Mouse (Mus musculus) myocyte (in vitro differentiated cells): ENCODE measurements around the gene Faim2.

ENCODE experiments used
- CEBPB ChIP-seq: IDR thresholded peaks from 2 replicates; pipeline ENCODE4 v1.6.1; 2011; ENCODE audit warnings: mild to moderate bottlenecking, moderate library complexity; ENCODE audit not compliant: poor library complexity, insufficient read depth, severe bottlenecking
- E2F4 ChIP-seq: IDR thresholded peaks from one replicate; pipeline ENCODE4 v1.6.1; 2011; ENCODE audit warnings: mild to moderate bottlenecking, control low read depth, moderate library complexity; ENCODE audit not compliant: insufficient read depth
- MAX ChIP-seq: IDR thresholded peaks from one replicate; pipeline ENCODE4 v1.6.1; 2011; ENCODE audit warnings: low read depth, mild to moderate bottlenecking, control low read depth
- MYOG ChIP-seq, 3 experiments: IDR thresholded peaks; one replicate each; pipeline ENCODE4 v1.6.1; 2011; ENCODE audit warnings: control low read depth in 2 of 3, low read depth in 2 of 3, mild to moderate bottlenecking in 2 of 3; ENCODE audit not compliant: insufficient read length in 2 of 3, control insufficient read depth in 1 of 3, insufficient read depth in 1 of 3
- POLR2A ChIP-seq: IDR thresholded peaks from one replicate; pipeline ENCODE4 v1.6.1; 2011; ENCODE audit warnings: low read depth, mild to moderate bottlenecking, control low read depth, moderate library complexity; ENCODE audit not compliant: insufficient read length
- POLR2AphosphoS2 ChIP-seq: IDR thresholded peaks from one replicate; pipeline ENCODE4 v1.6.1; 2011; ENCODE audit warnings: low read depth, control low read depth; ENCODE audit not compliant: insufficient read length
- REST ChIP-seq: IDR thresholded peaks from one replicate; pipeline ENCODE4 v1.6.1; 2011; ENCODE audit warnings: mild to moderate bottlenecking, control low read depth, moderate library complexity; ENCODE audit not compliant: insufficient read depth, insufficient read length
- TCF12 ChIP-seq: IDR thresholded peaks from one replicate; pipeline ENCODE4 v1.6.1; 2011; ENCODE audit warnings: mild to moderate bottlenecking, control low read depth; ENCODE audit not compliant: poor library complexity, insufficient read depth, severe bottlenecking

DNA sequence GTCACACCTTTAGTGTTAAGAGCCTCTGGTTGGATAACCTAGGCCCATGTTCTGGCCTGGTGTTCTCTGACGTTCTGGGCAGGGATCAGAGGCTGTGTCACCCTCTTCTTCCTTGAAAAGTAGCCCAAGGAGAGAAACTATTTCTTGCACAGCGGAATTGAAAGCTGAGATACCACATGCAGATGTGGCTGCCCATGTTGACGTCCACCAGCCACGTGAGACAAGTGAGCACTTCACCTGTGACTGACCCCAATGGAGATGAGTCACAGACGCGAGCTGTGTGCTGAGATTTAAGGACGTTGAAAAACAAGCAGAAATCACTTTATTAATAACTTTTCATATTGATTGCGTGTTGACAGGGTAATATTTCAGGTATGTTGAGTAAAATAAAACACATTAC lies 11.9 kb upstream of the Faim2 start:
- TF ChIP-seq POLR2A (no peak), E2F4 (no peak), POLR2AphosphoS2 (no peak), REST (no peak), CEBPB (no peak), MAX (no peak), MYOG (IDR thresholded peaks at IDR 0.05; ENCODE audit: control insufficient read depth in 1 of 3, insufficient read depth in 1 of 3, insufficient read length in 2 of 3, low read depth in 2 of 3) (no peak), TCF12 (no peak)
